Mouse (Mus musculus) stomach, embryonic 14.5 days (tissue): ENCODE results near the gene Tmem94. TPM values are rescaled to one million over a fixed set of nuclear protein-coding genes. Genes with fewer than 3 reads are reported as not detected.
A peak's percentile ranks its signal among the peaks of the same experiment; 100 is the strongest.

Experiments used
- ATAC-seq: fragments of 200-750 bp; cut with Nextera tagmentation; 2 replicates; pipeline ENCODE4 v1.8.0; 2017; ENCODE audit warnings: low read depth, moderate TSS enrichment; ENCODE audit not compliant: insufficient number of reproducible peaks, insufficient read depth, low FRiP score
- H3K27ac ChIP-seq: fragments of 300-500 bp; sonication (generic); 2 replicates; pipeline ENCODE4 v1.5.1; 2014; ENCODE audit warnings: mild to moderate bottlenecking, low read length, moderate library complexity, mixed read lengths
- H3K27me3 ChIP-seq: fragments of 300-500 bp; sonication (generic); 2 replicates; pipeline ENCODE4 v1.6.1; 2014; ENCODE audit warnings: low read length, control low read depth, mixed read lengths; ENCODE audit not compliant: control insufficient read depth, insufficient read depth
- H3K36me3 ChIP-seq: fragments of 300-500 bp; sonication (generic); 2 replicates; pipeline ENCODE4 v1.6.1; 2014; ENCODE audit warnings: mild to moderate bottlenecking, control low read depth, low read length, moderate library complexity, mixed read lengths; ENCODE audit not compliant: control insufficient read depth, insufficient read depth
- H3K4me1 ChIP-seq: fragments of 300-500 bp; sonication (generic); 2 replicates; pipeline ENCODE4 v1.6.1; 2014; ENCODE audit warnings: low read length, control low read depth, mixed read lengths; ENCODE audit not compliant: control insufficient read depth, insufficient read depth
- H3K4me2 ChIP-seq: fragments of 300-500 bp; sonication (generic); replicated peaks from 2 replicates; pipeline ENCODE4 v1.6.1; 2014; ENCODE audit warnings: low read depth, low read length, control low read depth
- H3K4me3 ChIP-seq: fragments of 300-500 bp; sonication (generic); 2 replicates; pipeline ENCODE4 v1.5.1; 2014; ENCODE audit warnings: low read depth, low read length, control low read depth
- H3K9ac ChIP-seq: fragments of 300-500 bp; sonication (generic); replicated peaks from 2 replicates; pipeline ENCODE4 v1.6.1; 2014; ENCODE audit warnings: low read depth, mild to moderate bottlenecking, control low read depth, low read length, moderate library complexity, mixed read lengths
- H3K9me3 ChIP-seq: fragments of 300-500 bp; sonication (generic); 2 replicates; pipeline ENCODE4 v1.6.1; 2016; ENCODE audit warnings: low read depth, low read length, control low read depth; ENCODE audit not compliant: control insufficient read depth
- WGBS: fragments of 180-500 bp; shearing (Covaris S2); extraction: QIAGEN DNeasy Blood & Tissue Kit; methylation state at CpG from one replicate; pipeline ENCODE4 v1.1.7; 2014; 5-methylcytosine and 5-hydroxymethylcytosine counted together
- polyA plus RNA-seq: library from polyadenylated mRNA; unstranded; fragments of >200 nt; fragmentation: Nextera tagmentation; extraction: Ambion mirVana; gene quantifications from 2 replicates; pipeline ENCODE4 v1.2.1, GENCODE M21; 2014

Tmem94 gene
- 13.7 and 17.0 TPM in 2 replicates for polyA plus RNA-seq

- H3K27ac ChIP-seq = peak within 1 kb of the TSS; percentile 84
- H3K4me3 ChIP-seq = peak within 1 kb of the TSS; percentile 80
- no peaks in the 10 kb centered on the region; the same call in 1 of the 2 replicates for H3K36me3 ChIP-seq
- H3K4me1 ChIP-seq = peaks cover 11% of the 10 kb centered on the region
- peak; percentile 99 for ATAC-seq
- H3K27me3 ChIP-seq = no peaks in the 10 kb centered on the region
- WGBS = under 1% methylated on average over 32 of the region's 32 CpGs
- H3K9me3 ChIP-seq = no peaks in the 10 kb centered on the region
- H3K9ac ChIP-seq = peak within 1 kb of the TSS; percentile 85
- H3K4me2 ChIP-seq = peak within 1 kb of the TSS; percentile 61
Observed at GRCm38 (mm10) chr11:115765103-115765606, at the start of gene Tmem94. Tmem94 (plus strand) TSS chr11:115765433.

- Histone ChIP-seq H3K27ac (no peak overlapping the region), H3K4me1 (no peaks in the 10 kb centered on the region), H3K27me3 (no peaks in the 10 kb centered on the region), H3K36me3 (no peaks in the 10 kb centered on the region), H3K4me2 (no peak overlapping the region), H3K9me3 (no peaks in the 10 kb centered on the region), H3K9ac (no peak overlapping the region), H3K4me3 (no peak overlapping the region)
- peak; percentile 49; the same call in 1 of the 2 replicates for ATAC-seq
- 70% methylated on average over 15 of the region's 15 CpGs for WGBS
Observed at GRCm38 (mm10) chr11:115716410-115717338, 48.6 kb upstream of the Tmem94 start.

GRCm38 (mm10) chr11:115717660-115718390 is 47.4 kb upstream of the Tmem94 start:
- H3K27ac ChIP-seq = no peak overlapping the region
- no peaks in the 10 kb centered on the region for H3K36me3 ChIP-seq
- H3K27me3 ChIP-seq = no peaks in the 10 kb centered on the region
- no peaks in the 10 kb centered on the region for H3K4me1 ChIP-seq
- no peak overlapping the region for H3K4me2 ChIP-seq
- no peaks in the 10 kb centered on the region for H3K9me3 ChIP-seq
- H3K9ac ChIP-seq = no peak overlapping the region
- no peak overlapping the region for H3K4me3 ChIP-seq
- 56% methylated on average over 8 of the region's 8 CpGs for WGBS
- ATAC-seq = no peak

- no peaks in the 10 kb centered on the region for H3K9me3 ChIP-seq
- 0 out of 2 replicates have a peak overlapping the region, but pooled peaks have one; percentile 21 for H3K27ac ChIP-seq
- H3K4me2 ChIP-seq = 0 out of 2 replicates have a peak overlapping the region, but pooled peaks have one; percentile 18
- no peak for ATAC-seq
- H3K9ac ChIP-seq = no peak overlapping the region
- no peak overlapping the region for H3K4me3 ChIP-seq
- no peaks in the 10 kb centered on the region for H3K27me3 ChIP-seq
- H3K36me3 ChIP-seq = no peaks in the 10 kb centered on the region
- no peaks in the 10 kb centered on the region for H3K4me1 ChIP-seq
- 20% methylated on average over 14 of the region's 14 CpGs for WGBS
Observed at GRCm38 (mm10) chr11:115722638-115723037, 42.6 kb upstream of the Tmem94 start.

- ATAC-seq = no peak
- no peak overlapping the region for H3K9ac ChIP-seq
- 73% methylated on average over 2 of the region's 2 CpGs for WGBS
- no peak overlapping the region for H3K4me3 ChIP-seq
- no peaks in the 10 kb centered on the region for H3K36me3 ChIP-seq
- no peak overlapping the region for H3K4me2 ChIP-seq
- H3K4me1 ChIP-seq = no peaks in the 10 kb centered on the region
- no peaks in the 10 kb centered on the region for H3K27me3 ChIP-seq
- H3K9me3 ChIP-seq = no peaks in the 10 kb centered on the region
- no peak overlapping the region for H3K27ac ChIP-seq
Observed at GRCm38 (mm10) chr11:115723231-115723630, 42.0 kb upstream of the Tmem94 start.

- H3K9ac ChIP-seq = no peak overlapping the region
- H3K27ac ChIP-seq = no peak overlapping the region
- 0 out of 2 replicates have a peak, but pooled peaks cover 5% of the 10 kb centered on the region for H3K4me1 ChIP-seq
- no peaks in the 10 kb centered on the region for H3K27me3 ChIP-seq
- no peak overlapping the region for H3K4me3 ChIP-seq
- no peaks in the 10 kb centered on the region for H3K36me3 ChIP-seq
- WGBS = 50% methylated on average over 11 of the region's 11 CpGs
- H3K4me2 ChIP-seq = no peak overlapping the region
- no peaks in the 10 kb centered on the region for H3K9me3 ChIP-seq
- ATAC-seq = no peak
Observed at GRCm38 (mm10) chr11:115734041-115734686, 31.1 kb upstream of the Tmem94 start.

GRCm38 (mm10) chr11:115737608-115738208 is 27.5 kb upstream of the Tmem94 start:
- Histone ChIP-seq H3K4me1 (0 out of 2 replicates have a peak, but pooled peaks cover 5% of the 10 kb centered on the region), H3K9ac (no peak overlapping the region), H3K4me3 (no peak overlapping the region), H3K27ac (no peak overlapping the region), H3K4me2 (no peak overlapping the region), H3K27me3 (no peaks in the 10 kb centered on the region), H3K9me3 (no peaks in the 10 kb centered on the region), H3K36me3 (no peaks in the 10 kb centered on the region)
- 69% methylated on average over 10 of the region's 10 CpGs for WGBS
- ATAC-seq = no peak
